20 mouse cellular contexts compared by ENCODE assay signal in the genomic region with DNA sequence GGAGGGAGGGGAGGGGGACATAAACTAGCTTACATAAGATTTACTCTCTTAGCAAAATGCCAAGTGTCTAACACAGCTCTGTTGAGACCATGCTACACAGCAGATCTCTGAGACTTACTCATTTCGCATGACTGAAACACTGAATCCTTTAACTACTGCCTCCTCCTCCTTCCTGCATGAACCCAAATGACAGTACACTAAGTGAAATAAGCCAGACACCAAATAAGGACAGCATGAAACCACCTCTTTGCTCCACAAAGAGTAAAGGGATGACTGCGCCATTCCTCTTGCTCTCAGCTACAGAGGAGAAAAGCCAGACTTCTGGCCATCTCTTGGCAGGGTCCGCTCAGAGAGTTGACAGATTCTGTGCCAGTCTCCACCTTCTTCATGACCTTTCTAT.
"Had no signal": no experiment of that assay in that cellular context is flagged by ENCODE, and none has a peak within 500 bp of the region (broad histone marks: within the 10 kb centered on the region; RNA-seq: fewer than 3 reads in every experiment).

No protein-coding gene starts in this region.

- DNase-seq: cerebellum, adult 9-10 months; cerebellum, adult 9-11 months; cerebellum, postnatal 10 days; cerebellum, postnatal 14 days; cerebellum, postnatal 25 days; cerebellum, postnatal 36 days; embryo, embryonic 11 days; forebrain, postnatal 0 days; gastrocnemius, adult 2 months; gastrocnemius, postnatal 10 days; gastrocnemius, postnatal 14 days; gastrocnemius, postnatal 25 days; gastrocnemius, postnatal 36 days; heart, adult 11 months; heart, adult 18-20 months; heart, adult 2 months had no signal

- ATAC-seq: forebrain, embryonic 13.5 days; forebrain, embryonic 14.5 days; forebrain, embryonic 15.5 days; forebrain, embryonic 16.5 days; forebrain, postnatal 0 days had no signal
